Mouse (Mus musculus) c-Kit-positive CD71-positive TER-119-positive erythroid progenitor cells, embryonic 14.5 days (primary cell): Measurements from ENCODE around the gene Arhgap40.

ENCODE experiments used
- DNase-seq: peaks from one replicate; pipeline ENCODE4 v3.0.0-alpha.2; 2013; ENCODE audit warnings: low spot score

The Arhgap40 gene

DNA sequence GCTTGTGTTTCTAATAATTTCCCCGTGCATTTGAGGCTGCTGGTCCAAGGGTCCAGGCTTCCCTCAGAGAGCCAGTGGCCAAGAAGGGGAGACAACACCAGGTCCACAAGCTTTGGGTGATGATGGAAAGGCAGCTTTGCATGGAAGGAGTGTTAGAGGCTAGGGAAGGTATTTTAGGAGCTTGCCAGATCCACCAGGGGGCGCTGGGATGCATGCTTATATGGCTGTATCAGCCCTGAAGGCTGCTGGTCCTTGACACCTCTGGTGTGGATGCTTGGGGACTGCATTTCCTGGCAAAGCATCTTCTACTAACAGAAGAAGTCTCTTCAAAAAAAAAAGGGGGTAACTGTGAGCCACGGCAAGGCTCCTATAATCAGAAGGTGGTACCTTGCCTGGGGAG lies 37.5 kb downstream of the Arhgap40 start:
- DNase-seq = peak; percentile 52

DNA sequence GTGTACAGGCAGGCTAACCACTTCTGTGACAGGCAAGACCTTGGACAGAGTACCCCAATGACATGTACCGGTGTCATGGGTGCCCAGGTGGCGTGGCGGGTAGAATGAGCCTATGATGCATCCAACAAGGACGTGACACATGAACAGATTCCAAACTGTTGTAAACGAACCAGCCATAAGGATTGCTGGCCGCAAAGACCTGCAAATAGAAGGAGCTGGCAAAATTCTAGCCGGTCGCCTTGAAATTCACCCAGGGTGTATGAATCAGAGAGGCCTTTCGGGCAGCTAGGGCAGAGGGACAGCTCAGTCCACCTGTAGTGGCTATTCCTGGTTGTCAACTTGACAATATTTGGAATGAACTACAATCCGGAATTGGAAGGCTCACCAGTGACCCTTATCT lies 41.8 kb downstream of the Arhgap40 start:
- no peak for DNase-seq

DNA sequence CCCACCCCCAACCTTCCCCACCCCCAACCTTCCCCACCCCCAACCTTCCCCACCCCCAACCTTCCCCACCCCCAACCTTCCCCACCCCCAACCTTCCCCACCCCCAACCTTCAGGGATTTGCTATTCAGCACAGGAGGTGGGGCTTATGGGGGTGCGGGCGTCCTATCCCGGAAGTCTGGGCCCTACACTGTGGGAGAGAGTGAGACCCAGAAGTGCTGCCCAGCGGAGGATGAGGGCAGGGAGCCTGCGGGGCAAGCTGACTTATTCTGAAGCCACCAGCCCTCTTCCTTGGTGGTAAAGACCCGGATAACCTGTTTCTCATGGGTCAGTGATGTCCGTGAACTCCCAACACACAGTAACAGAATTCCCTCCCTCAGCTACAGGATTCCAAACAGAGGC lies 42.7 kb downstream of the Arhgap40 start:
- no peak for DNase-seq

DNA sequence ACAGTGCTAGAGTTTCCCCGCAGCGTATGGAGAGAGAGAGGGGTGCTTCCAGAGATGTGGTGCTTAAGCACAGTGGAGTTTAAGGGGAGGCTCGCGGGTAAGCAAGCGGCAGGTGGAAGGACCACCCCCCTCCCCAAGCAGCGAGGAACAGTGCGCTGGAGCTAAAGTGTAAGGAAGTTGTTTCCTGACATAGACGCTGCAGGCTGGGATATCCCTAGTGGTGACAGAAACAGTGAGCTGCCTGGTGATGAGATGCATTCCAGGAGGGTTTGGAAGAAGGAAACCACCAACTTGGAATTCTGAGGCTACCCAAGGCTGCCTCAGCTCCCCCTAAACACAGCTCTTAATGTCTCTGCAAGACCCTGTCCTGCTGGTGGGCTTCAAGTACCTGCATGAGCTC lies 43.2 kb downstream of the Arhgap40 start:
- DNase-seq = no peak

DNA sequence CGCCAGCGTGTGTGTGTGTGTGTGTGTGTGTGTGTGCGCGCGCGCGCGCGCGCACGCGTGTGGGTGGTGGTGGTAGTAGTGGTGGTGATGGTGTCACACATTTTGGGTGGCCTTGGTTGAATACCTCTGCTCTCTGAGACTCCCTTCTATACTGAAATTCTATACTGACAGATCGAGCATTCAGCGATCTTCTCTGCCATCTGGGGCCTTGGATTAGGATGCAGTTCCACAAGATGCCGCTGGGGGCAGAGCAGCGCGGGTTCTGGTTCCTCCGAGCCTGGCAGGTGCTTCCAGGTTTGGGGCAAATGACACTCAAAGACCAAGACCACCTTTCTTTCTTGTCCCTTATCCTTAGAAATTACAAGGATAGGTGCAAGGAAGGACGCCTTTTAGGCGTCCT lies 43.6 kb downstream of the Arhgap40 start:
- peak; percentile 30 for DNase-seq

DNA sequence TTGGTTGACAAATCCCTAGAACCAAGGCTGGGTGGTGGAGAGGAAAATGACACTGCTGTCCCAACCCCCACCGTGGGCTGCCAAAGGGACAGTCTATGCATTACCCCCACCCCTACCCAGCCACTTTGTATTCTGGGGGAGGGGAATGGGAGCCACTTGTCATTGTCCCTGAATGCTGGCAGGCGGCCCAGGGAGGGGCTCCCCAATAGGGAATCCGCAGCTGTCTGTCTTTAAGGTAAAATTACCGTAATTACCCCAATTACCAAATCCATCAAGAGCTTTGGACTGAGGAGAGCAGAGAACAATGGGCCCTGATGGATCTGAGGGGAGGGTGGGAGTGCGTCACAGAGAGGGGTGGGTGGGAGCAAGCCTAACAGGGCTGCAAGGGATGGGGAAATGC lies 44.2 kb downstream of the Arhgap40 start:
- DNase-seq = no peak

DNA sequence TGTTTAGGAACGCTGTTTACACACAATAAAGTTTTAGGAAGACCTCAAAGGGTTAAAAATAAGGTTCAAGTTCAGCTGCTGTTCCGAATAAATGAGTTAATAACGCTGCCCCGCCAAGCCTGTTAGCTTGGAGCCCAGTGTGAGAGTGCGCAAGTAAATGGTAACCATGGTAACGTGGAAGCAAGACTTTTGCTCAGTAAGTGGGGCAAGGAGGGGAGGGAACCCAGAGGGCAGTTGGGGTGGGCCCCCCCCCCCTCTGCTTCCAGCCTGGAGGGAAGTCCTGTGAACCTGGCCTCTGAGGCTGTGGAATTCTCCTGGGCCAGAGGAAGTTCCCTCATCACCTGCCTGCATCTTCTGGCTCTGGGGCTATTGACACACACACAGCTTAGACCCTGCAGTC lies 47.3 kb downstream of the Arhgap40 start:
- DNase-seq = no peak

DNA sequence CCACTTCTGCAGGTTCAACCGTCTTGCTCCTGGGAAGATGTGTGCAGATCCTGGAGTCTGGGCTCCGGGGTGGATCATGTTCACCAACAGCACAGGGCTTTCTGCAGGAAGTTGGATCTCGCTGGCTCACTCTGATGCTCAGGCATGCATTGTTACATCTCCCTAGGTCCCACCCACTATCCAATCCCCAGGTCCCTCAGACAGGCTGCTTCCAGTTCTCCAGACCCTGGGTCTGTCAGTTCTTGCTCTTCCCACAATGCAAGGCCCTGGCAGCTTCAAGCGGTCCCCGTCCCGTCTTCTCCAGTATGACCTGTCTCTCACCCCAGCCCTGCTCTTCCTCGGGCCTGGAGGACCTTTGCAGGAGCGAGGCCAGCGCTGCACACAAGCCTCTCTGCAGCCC lies 48.2 kb downstream of the Arhgap40 start:
- no peak for DNase-seq

DNA sequence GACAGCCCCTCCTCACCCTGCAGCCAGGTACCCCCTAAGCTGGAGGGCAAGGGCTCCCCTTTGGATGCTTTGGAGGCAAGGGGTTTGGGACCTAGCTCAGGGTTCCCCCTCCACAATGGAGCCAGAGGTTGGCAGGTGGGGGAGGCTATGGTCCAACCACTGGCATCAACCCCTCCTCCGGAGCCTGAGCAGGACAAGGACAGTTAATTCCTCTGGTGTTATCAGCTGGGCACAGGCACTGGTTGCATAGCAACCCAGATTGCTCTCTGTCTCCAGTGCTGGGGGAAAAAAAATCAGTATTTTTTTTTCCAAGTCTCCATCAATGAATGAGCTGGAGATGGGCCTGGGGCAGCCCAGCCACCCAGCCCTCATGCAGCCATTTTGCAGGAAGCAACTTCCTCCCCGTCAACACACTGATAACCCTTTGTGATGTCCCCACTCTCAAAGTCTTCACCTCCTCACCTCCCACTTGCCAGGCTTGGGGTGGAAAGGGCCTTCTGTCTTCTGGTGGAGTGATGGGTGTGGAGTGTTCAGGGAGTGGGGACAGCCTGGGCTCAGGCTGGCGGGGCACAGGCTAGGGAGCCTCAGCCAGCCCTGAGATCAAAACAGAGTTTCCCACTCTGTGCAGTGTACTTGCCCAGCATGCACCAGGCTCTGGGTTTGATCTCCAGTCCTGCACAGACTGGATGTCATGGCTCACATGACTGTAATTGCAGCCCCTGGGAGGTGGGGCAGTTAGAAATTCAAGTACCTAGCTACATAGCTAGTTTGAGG lies 49.0 kb downstream of the Arhgap40 start:
- no peak for DNase-seq

DNA sequence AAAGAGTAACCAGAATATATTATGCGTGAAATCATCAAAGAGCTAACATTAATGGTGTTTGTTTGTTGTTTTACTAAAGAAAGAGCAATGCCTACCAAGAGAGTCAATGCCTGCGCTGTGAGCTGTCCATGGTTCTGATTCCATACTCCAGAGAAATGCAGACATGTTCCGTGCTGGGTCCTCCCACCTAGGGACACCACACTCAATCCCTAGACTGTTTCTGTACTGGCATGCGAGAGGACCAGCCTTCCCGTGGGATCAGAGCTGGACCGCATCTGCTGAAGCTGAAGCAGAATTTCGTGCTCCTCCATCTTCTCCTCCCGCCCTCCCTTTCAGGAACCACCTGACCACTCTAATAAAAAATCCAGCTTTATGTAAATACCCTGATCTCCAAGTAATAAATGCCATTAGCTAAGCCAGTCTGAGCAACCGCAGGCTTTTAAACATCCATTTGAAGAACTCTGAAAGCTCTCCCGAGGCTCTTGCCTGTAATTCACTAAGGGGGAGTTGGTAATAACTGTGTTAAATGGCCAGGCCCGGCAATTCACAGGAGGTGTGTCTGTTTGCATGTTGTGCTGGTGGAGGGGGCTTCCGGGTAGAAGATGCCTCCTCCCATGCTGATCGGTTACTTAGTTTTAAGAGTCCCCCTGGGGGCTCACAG lies 58.0 kb downstream of the Arhgap40 start:
- DNase-seq = no peak

DNA sequence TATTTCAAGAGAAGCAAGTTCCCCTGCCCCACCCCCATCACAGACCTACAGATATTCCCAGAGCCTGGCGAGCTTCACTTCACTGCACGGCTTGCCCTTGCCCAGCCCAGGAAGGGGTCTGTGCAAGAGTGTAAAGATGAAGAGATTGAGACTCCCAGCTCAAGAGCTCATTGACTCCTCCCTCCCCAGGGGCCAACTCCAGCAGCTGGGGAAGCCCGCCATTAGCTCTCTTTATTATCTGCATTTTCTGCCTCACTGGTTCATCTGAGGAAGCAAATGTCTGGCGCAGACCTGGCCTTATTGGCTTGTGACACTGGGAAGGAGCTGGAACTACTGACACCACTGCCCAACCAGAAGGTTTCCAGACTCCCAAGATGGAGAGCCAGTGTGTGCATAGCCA lies 67.4 kb downstream of the Arhgap40 start:
- no peak for DNase-seq

DNA sequence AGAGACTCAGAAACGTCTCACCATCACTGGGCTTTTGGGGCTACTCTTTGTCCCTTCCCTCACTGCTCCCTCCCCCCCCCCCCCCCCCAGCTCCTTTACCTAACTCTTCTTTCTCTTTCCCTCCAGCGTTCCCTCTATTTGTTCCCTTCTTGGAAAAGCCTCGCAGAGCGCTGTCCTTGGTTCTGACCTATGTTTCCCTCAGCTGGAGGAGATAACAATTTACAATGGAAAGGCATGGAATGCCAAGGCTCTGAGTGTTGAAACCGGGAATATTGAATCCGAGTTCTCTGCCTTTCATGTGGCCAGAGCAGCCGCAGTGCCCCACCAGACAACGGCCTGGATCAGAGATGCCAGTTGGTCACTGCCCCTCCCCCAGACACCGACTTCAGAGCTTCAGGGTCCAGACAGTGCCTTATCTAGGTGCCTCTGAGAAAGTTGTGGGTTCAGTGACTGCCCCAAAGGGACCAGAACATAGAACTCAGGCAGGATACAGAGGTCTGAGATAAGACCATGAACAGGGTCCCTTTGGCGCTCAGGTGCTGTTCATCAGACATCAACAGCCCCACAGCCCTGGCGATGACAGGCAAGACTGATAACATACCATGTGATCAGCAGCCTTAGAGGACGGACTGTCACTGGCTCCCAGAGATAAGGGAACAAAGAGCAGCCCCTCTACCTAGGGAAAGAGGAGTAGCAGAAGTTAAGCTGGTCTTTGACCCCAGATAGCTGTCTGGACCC lies 72.2 kb downstream of the Arhgap40 start:
- DNase-seq = no peak

DNA sequence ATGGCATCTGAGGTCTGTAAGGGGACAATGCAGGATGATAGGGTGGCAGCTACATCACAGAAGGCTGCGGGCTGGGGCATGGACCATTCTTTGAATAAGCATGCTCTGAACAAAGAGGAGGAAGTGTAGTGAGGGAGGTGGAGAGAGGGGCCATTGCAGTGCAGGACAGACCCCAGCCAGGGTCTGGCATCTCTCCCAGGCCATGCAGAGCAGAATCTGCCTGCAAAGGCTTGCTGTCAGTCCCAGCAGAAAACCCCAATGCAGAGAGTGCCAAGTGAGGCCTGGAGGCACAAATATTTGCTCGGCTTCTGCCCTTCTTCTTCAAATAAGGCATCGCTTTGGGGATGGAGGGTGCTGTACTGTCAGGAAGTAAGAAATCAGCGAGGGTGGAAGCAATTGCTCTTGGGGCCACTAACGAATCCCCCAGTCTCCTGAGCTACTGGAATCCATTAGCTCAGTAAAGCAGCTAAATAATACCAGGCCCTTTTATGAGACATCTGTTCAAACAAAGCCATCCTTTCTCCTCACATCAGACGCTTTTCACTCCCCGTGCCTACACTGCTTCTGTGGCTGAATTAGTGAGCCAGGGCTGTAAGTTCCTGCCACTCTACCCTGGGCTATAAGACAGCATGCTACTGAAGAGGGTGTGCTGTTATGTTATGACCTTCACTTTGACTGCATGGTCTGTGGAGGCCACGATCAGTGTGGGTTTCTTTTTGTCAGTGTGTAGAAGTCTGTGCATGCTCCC lies 76.1 kb downstream of the Arhgap40 start:
- no peak for DNase-seq

DNA sequence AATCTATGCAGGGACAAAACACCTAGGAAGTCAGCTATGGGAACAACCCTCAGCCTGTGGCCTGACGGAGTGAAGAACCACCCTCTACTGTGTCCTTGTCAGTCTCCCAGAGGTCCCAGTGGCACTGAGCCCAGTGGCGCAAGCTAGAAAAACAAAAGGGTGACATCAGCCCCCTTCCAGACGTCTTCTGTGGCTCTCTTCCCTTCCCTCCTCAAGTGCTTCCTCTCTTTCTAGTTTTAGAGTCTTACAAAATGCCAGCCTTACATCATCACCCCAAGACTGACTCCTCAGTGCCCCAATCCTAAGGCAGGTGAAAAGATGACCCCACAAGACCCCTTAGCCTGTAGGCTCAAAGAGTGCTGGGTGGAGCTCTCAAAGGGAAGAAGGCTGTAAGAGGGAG lies 77.9 kb downstream of the Arhgap40 start:
- no peak for DNase-seq

DNA sequence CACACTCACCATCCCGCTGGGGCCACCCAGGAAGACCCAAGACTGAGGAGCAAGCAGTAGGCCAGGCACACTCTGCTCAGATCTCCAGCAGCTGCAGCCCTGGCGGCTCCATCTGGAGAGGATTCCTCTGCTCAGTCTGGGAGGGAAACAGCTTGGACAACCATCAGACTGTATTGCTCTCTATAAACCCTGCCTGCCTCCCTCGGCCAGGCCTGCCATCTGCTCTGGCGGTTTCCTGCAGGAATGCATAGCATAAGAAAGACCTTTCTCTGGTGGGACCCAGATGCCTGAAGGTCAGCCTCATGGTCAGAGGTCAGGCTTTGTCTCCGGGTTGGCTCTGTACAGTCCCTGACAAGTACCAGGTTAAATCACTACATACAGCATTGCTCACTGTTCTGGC lies 78.7 kb downstream of the Arhgap40 start:
- no peak for DNase-seq

DNA sequence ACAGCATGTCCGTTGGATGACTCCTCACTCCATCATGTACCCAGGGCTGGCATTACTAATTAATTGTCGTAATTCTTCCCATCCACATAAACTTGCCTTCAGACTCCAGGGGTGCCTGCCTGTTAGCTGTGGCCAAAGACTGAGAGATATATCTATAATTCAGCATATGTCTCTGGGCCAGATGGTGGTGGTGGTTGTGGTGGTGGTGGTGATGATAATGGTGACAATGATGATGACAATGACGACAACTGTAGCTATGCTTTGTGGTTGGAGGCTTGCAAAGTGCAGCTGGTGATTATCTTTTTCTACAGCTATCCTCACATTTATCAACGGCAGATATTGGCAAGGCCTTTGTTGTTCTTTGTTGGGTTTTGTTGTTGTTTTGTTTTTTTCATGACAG lies 80.8 kb downstream of the Arhgap40 start:
- no peak for DNase-seq

DNA sequence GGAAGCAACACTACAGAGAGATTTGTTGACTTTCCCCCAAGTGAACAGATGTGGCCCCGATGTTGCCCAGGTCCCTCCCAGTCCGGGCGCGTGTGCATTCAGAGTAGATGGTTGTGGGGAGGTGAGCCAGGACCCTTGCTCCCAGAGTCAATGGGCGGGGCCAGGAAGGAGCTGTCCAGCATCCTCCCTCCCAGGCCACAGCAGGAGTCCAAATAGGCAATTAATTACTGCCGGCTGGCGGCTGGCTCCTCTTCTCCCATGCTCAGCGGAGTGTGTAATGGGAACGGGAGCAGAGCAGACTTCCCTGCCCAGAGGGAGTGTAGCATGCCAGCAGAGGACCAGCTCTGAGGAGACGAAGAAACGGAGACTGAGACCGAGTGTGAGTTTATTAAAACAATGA lies 82.5 kb downstream of the Arhgap40 start:
- DNase-seq = no peak

DNA sequence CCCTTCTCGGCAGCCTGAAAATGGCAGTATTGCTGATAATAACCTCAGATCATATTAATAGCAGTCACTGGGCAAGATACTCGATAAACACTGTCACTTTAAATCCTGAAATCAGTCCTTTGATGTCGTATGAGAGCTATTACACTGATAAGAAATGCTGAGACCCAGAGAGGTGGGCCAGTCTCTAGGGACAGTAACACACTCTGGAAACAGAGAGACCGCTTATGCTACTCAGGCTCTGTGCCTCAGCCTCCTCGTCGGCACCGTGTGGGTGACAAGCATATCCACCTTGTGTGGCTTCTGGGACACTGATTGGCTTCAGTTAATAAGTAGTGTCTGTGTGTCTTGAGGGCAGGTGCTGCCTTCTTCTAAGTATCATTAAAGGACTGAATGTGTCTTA lies 83.0 kb downstream of the Arhgap40 start:
- DNase-seq = no peak

DNA sequence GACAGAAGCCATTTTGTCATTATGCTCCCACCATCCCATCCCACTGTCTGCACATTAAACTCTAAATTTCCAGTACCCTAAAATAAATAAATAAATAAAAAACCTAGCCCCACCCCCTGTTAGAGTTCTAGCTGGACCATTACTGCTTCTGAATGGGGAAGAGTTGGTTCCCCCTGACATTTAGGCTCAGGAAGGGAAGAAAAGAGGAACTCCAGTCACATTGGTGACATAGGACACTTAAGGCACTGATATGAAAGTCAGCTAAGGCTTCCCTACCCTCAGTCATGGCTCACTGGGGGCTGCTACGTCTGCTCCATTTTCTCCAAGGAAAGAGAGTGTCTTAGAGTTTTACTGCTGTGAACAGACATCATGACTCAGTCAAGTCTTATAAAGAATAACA lies 84.2 kb downstream of the Arhgap40 start:
- no peak for DNase-seq
